Mouse (Mus musculus) E14TG2a.4 (cell line): ENCODE measurements around the gene Grin3b.

Experiments used
- H3K27me3 ChIP-seq: 2 replicates; pipeline ENCODE4 v1.6.1; 2014; ENCODE audit warnings: low read length, control low read depth; ENCODE audit not compliant: insufficient read depth
- H3K36me3 ChIP-seq: 2 replicates; pipeline ENCODE4 v1.6.1; 2014; ENCODE audit warnings: low read length, control low read depth; ENCODE audit not compliant: insufficient read depth
- H3K4me1 ChIP-seq: replicated peaks from 2 replicates; pipeline ENCODE4 v1.6.1; 2014; ENCODE audit warnings: low read depth, low read length, control low read depth
- H3K4me3 ChIP-seq: replicated peaks from 2 replicates; pipeline ENCODE4 v1.5.1; 2014; ENCODE audit warnings: mild to moderate bottlenecking, low read length
- H3K9me3 ChIP-seq: 2 replicates; pipeline ENCODE4 v1.6.1; 2014; ENCODE audit warnings: low read length, control low read depth
- CTCF ChIP-seq: conservative IDR thresholded peaks from 2 replicates; pipeline ENCODE4 v1.5.1; 2014; ENCODE audit warnings: low read length
- NANOG ChIP-seq: IDR thresholded peaks from 2 replicates; pipeline ENCODE4 v1.6.1; 2014; ENCODE audit warnings: borderline replicate concordance, low read length, mixed read lengths
- POU5F1 ChIP-seq: IDR thresholded peaks from 2 replicates; pipeline ENCODE4 v1.6.1; 2014; ENCODE audit warnings: low read length, borderline replicate concordance

Grin3b gene

GRCm38 (mm10) chr10:79976722-79977107, 6.2 kb downstream of the Grin3b start:
- TF ChIP-seq CTCF (no peak), NANOG (no peak), POU5F1 (no peak)
- peaks cover 88% of the 10 kb centered on the region for H3K4me1 ChIP-seq
- peaks cover 56% of the 10 kb centered on the region for H3K27me3 ChIP-seq
- H3K4me3 ChIP-seq = peak overlapping the region; percentile 75
- H3K36me3 ChIP-seq = peaks cover 45% of the 10 kb centered on the region
- H3K9me3 ChIP-seq = no peaks in the 10 kb centered on the region

- TF ChIP-seq POU5F1 (no peak), CTCF (no peak), NANOG (no peak)
- peaks cover 50% of the 10 kb centered on the region for H3K27me3 ChIP-seq
- peak overlapping the region; percentile 75 for H3K4me3 ChIP-seq
- H3K36me3 ChIP-seq = peaks cover 49% of the 10 kb centered on the region
- peaks cover 88% of the 10 kb centered on the region for H3K4me1 ChIP-seq
- H3K9me3 ChIP-seq = no peaks in the 10 kb centered on the region
These were observed 6.8 kb downstream of the Grin3b start for GRCm38 (mm10) chr10:79977324-79977723.

GRCm38 (mm10) chr10:79978061-79978460, 7.5 kb downstream of the Grin3b start:
- Histone ChIP-seq H3K9me3 (no peaks in the 10 kb centered on the region), H3K4me3 (peak overlapping the region; percentile 75), H3K36me3 (peaks cover 56% of the 10 kb centered on the region), H3K27me3 (peaks cover 44% of the 10 kb centered on the region), H3K4me1 (peaks cover 91% of the 10 kb centered on the region)
- no peak for TF ChIP-seq CTCF
- TF ChIP-seq NANOG = no peak
- no peak for TF ChIP-seq POU5F1

GRCm38 (mm10) chr10:79979401-79980155, 9.1 kb downstream of the Grin3b start:
- no peaks in the 10 kb centered on the region for H3K9me3 ChIP-seq
- H3K4me1 ChIP-seq = peaks cover 81% of the 10 kb centered on the region
- H3K36me3 ChIP-seq = peaks cover 58% of the 10 kb centered on the region
- H3K4me3 ChIP-seq = peak overlapping the region; percentile 60
- H3K27me3 ChIP-seq = peaks cover 29% of the 10 kb centered on the region
- TF ChIP-seq CTCF (no peak), NANOG (no peak), POU5F1 (no peak)

GRCm38 (mm10) chr10:79983205-79983604, 12.7 kb downstream of the Grin3b start:
- Histone ChIP-seq H3K9me3 (no peaks in the 10 kb centered on the region), H3K4me1 (peaks cover 80% of the 10 kb centered on the region), H3K4me3 (peak overlapping the region; percentile 86), H3K27me3 (peaks cover 3% of the 10 kb centered on the region; the same call in 1 of the 2 replicates), H3K36me3 (peaks cover 47% of the 10 kb centered on the region)
- TF ChIP-seq NANOG (no peak), POU5F1 (no peak)

GRCm38 (mm10) chr10:79983670-79984069, 13.2 kb downstream of the Grin3b start:
- Histone ChIP-seq H3K4me1 (peaks cover 77% of the 10 kb centered on the region), H3K4me3 (peak overlapping the region; percentile 86), H3K27me3 (peaks cover 6% of the 10 kb centered on the region), H3K9me3 (no peaks in the 10 kb centered on the region), H3K36me3 (peaks cover 43% of the 10 kb centered on the region)
- TF ChIP-seq NANOG (no peak), CTCF (no peak), POU5F1 (no peak)

GRCm38 (mm10) chr10:79984195-79984816, 13.8 kb downstream of the Grin3b start, which contains the start of gene Tmem259:
Gene Tmem259, minus strand, starts transcription at chr10:79984330.
- H3K36me3 ChIP-seq = peaks cover 37% of the 10 kb centered on the region
- no peak for TF ChIP-seq NANOG
- TF ChIP-seq POU5F1 = no peak
- TF ChIP-seq CTCF = peak; percentile 31
- H3K27me3 ChIP-seq = peaks cover 12% of the 10 kb centered on the region
- H3K9me3 ChIP-seq = no peaks in the 10 kb centered on the region
- H3K4me3 ChIP-seq = peak within 1 kb of the TSS; percentile 86
- peaks cover 77% of the 10 kb centered on the region for H3K4me1 ChIP-seq

- Histone ChIP-seq H3K9me3 (no peaks in the 10 kb centered on the region), H3K4me3 (peak overlapping the region; percentile 86), H3K4me1 (peaks cover 77% of the 10 kb centered on the region), H3K27me3 (peaks cover 18% of the 10 kb centered on the region), H3K36me3 (peaks cover 31% of the 10 kb centered on the region)
- TF ChIP-seq CTCF (no peak), POU5F1 (no peak), NANOG (no peak)
These were observed 14.4 kb downstream of the Grin3b start for GRCm38 (mm10) chr10:79984871-79985270.
